ENCODE assay signal across 28 mouse cellular contexts in genomic region chr17:24126801-24127200, GRCm38 (mm10). TPM values are rescaled to one million over a fixed set of nuclear protein-coding genes. Genes with fewer than 3 reads are reported as not detected.
DNase-seq lines count a peak whose midpoint lies in the region; ATAC-seq and TF ChIP-seq lines count a peak whose summit lies in the region.
"Had no signal": no experiment of that assay in that cellular context is flagged by ENCODE, and none has a peak within 500 bp of the region (broad histone marks: within the 10 kb centered on the region; RNA-seq: fewer than 3 reads in every experiment).

No protein-coding gene starts in this region.

- 56% methylated on average over 3 of the region's 3 CpGs for WGBS in kidney, adult 2 months
- WGBS in small intestine, adult 2 months, result 39% methylated on average over 3 of the region's 3 CpGs
- 88% methylated on average over 3 of the region's 3 CpGs for WGBS in neural tube, embryonic 15.5 days

- 0 out of 2 replicates have a peak overlapping the region, but pooled peaks have one; percentile 8 for H3K27ac ChIP-seq in kidney, adult 2 months (ENCODE audit: insufficient read depth, low read depth, low read length)
- H3K27ac ChIP-seq in small intestine, adult 2 months (ENCODE audit: insufficient read depth, low read depth, low read length), result peak overlapping the region; percentile 68
- H3K27ac ChIP-seq in neural tube, embryonic 15.5 days (replicated peaks), result no peak overlapping the region
- H3K27ac ChIP-seq: heart, adult 2 months; hindbrain, embryonic 14.5 days; kidney, postnatal 0 days; limb, embryonic 13.5 days; lung, embryonic 15.5 days; midbrain, embryonic 12.5 days; neural tube, embryonic 13.5 days had no signal

- H3K9ac ChIP-seq in neural tube, embryonic 15.5 days (replicated peaks), result no peak overlapping the region
- H3K9ac ChIP-seq: heart, embryonic 12.5 days; hindbrain, embryonic 14.5 days; limb, embryonic 13.5 days; lung, embryonic 15.5 days; midbrain, embryonic 12.5 days; neural tube, embryonic 13.5 days had no signal

- H3K4me1 ChIP-seq in kidney, adult 2 months (ENCODE audit: control insufficient read depth, insufficient read depth, low read length), result peaks cover 22% of the 10 kb centered on the region
- peaks cover 2% of the 10 kb centered on the region for H3K4me1 ChIP-seq in small intestine, adult 2 months (ENCODE audit: control insufficient read depth, insufficient read depth, insufficient read length, low read length)
- H3K4me1 ChIP-seq in neural tube, embryonic 15.5 days, result no peaks in the 10 kb centered on the region
- H3K4me1 ChIP-seq: midbrain, embryonic 12.5 days; neural tube, embryonic 13.5 days had no signal

- TF ChIP-seq POLR2A in kidney, adult 2 months (IDR thresholded peaks at IDR 0.05; ENCODE audit: low read depth, low read length), result no peak
- TF ChIP-seq POLR2A in small intestine, adult 2 months (IDR thresholded peaks at IDR 0.05; ENCODE audit: low read depth, low read length), result no peak

- TF ChIP-seq CTCF in kidney, adult 2 months (conservative IDR thresholded peaks at IDR 0.05; ENCODE audit: insufficient read depth, insufficient read length, low read depth, low read length), result no peak
- TF ChIP-seq CTCF in small intestine, adult 2 months (IDR thresholded peaks at IDR 0.05; ENCODE audit: extremely low read depth, insufficient read length, insufficient replicate concordance, low read depth, low read length), result no peak

- H3K9me3 ChIP-seq in neural tube, embryonic 15.5 days (replicated peaks), result no peaks in the 10 kb centered on the region
- H3K9me3 ChIP-seq: heart, embryonic 12.5 days; limb, embryonic 13.5 days; lung, embryonic 15.5 days; midbrain, embryonic 12.5 days; neural tube, embryonic 13.5 days had no signal

- H3K36me3 ChIP-seq in kidney, adult 2 months (ENCODE audit: control insufficient read depth, insufficient read depth, low read length), result no peaks in the 10 kb centered on the region
- H3K36me3 ChIP-seq in small intestine, adult 2 months (ENCODE audit: control insufficient read depth, insufficient read depth, low read length), result no peaks in the 10 kb centered on the region
- H3K36me3 ChIP-seq in neural tube, embryonic 15.5 days, result no peaks in the 10 kb centered on the region
- H3K36me3 ChIP-seq: heart, embryonic 12.5 days; limb, embryonic 13.5 days; lung, embryonic 15.5 days; midbrain, embryonic 12.5 days; neural tube, embryonic 13.5 days had no signal

- no peaks in the 10 kb centered on the region for H3K27me3 ChIP-seq in kidney, adult 2 months (replicated peaks; ENCODE audit: control insufficient read depth, insufficient read depth, low read length)
- no peaks in the 10 kb centered on the region for H3K27me3 ChIP-seq in small intestine, adult 2 months (ENCODE audit: control insufficient read depth, insufficient read depth, low read length)
- no peaks in the 10 kb centered on the region for H3K27me3 ChIP-seq in neural tube, embryonic 15.5 days (replicated peaks)
- H3K27me3 ChIP-seq: heart, embryonic 12.5 days; limb, embryonic 13.5 days; lung, embryonic 15.5 days; midbrain, embryonic 12.5 days; neural tube, embryonic 13.5 days had no signal

- H3K4me2 ChIP-seq in neural tube, embryonic 15.5 days, result no peak overlapping the region
- H3K4me2 ChIP-seq: heart, embryonic 12.5 days; hindbrain, embryonic 14.5 days; limb, embryonic 13.5 days; liver, embryonic 11.5 days; lung, embryonic 15.5 days; midbrain, embryonic 12.5 days; neural tube, embryonic 13.5 days had no signal

- H3K4me3 ChIP-seq in kidney, adult 2 months (ENCODE audit: insufficient read depth, low read depth, low read length), result no peak overlapping the region
- H3K4me3 ChIP-seq in small intestine, adult 2 months (ENCODE audit: low read depth, low read length), result no peak overlapping the region
- H3K4me3 ChIP-seq in neural tube, embryonic 15.5 days (replicated peaks), result no peak overlapping the region
- H3K4me3 ChIP-seq: erythroblast, embryonic 14.5 days; heart, adult 2 months; heart, embryonic 12.5 days; limb, embryonic 13.5 days; lung, embryonic 15.5 days; midbrain, embryonic 12.5 days; myocyte; neural tube, embryonic 13.5 days had no signal

- no peak for DNase-seq in kidney, adult 2 months
- no peak for DNase-seq in kidney, postnatal 36 days
- DNase-seq in CD4-positive, CD25-positive, alpha-beta regulatory T cell, adult 2 months (ENCODE audit: low read depth, low spot score), result peak; percentile 38
- DNase-seq in ZHBTc4 (ENCODE audit: low read depth, low spot score), result peak; percentile 46
- no peak for DNase-seq in kidney, adult 8-10 months
- no peak for DNase-seq in layer of hippocampus, postnatal 36 days
- DNase-seq: adrenal gland, adult 2 months; adrenal gland, postnatal 36 days; cerebellum, adult 2 months; cerebellum, postnatal 14 days; heart, adult 2 months; kidney, adult 18-20 months; layer of hippocampus, adult 9-11 months; retina, postnatal 1 day; right cerebral cortex, postnatal 14 days had no signal

- ATAC-seq in neural tube, embryonic 15.5 days (ENCODE audit: low FRiP score), result no peak
- ATAC-seq: forebrain, embryonic 16.5 days had no signal

RNA-seq across cellular contexts. Expression of gene Pdpk1, which starts 23.9 kb away (rescaled TPM):
- 17.1 and 19.4 TPM in 2 replicates for polyA plus RNA-seq in kidney, adult 2 months (2012; rRNA removed)
- polyA plus RNA-seq in small intestine, adult 2 months (2012; rRNA removed), result 10.8 and 12.7 TPM in 2 replicates
- 100 to 1,000 TPM; 104 to 105 TPM for total RNA-seq in layer of hippocampus, postnatal 36 days (2021)
- polyA plus RNA-seq in neural tube, embryonic 15.5 days (2015; fragmentation: Nextera tagmentation; extraction: Ambion mirVana), result 63.9 and 68.9 TPM in 2 replicates

RNA-seq across cellular contexts. Expression of gene Amdhd2, which starts 36.8 kb away (rescaled TPM):
- 124 and 136 TPM in 2 replicates for polyA plus RNA-seq in kidney, adult 2 months (2012; rRNA removed)
- 61.6 and 187 TPM in 2 replicates for polyA plus RNA-seq in small intestine, adult 2 months (2012; rRNA removed)
- total RNA-seq in layer of hippocampus, postnatal 36 days (2021), result 10 to 100 TPM; 36.1 to 39.4 TPM
- 35.7 and 37.8 TPM in 2 replicates for polyA plus RNA-seq in neural tube, embryonic 15.5 days (2015; fragmentation: Nextera tagmentation; extraction: Ambion mirVana)

RNA-seq across cellular contexts. Expression of gene Atp6v0c, which starts 42.7 kb away (rescaled TPM):
- 2,489 and 2,561 TPM in 2 replicates for polyA plus RNA-seq in kidney, adult 2 months (2012; rRNA removed)
- polyA plus RNA-seq in small intestine, adult 2 months (2012; rRNA removed), result 549 and 948 TPM in 2 replicates
- 1,000 to 10,000 TPM; 1,151 to 1,277 TPM for total RNA-seq in layer of hippocampus, postnatal 36 days (2021)
- polyA plus RNA-seq in neural tube, embryonic 15.5 days (2015; fragmentation: Nextera tagmentation; extraction: Ambion mirVana), result 1,457 and 1,659 TPM in 2 replicates

RNA-seq across cellular contexts. Expression of gene Kctd5, which starts 53.5 kb away (rescaled TPM):
- 16.1 and 16.5 TPM in 2 replicates for polyA plus RNA-seq in kidney, adult 2 months (2012; rRNA removed)
- 51.8 and 74.6 TPM in 2 replicates for polyA plus RNA-seq in small intestine, adult 2 months (2012; rRNA removed)
- total RNA-seq in layer of hippocampus, postnatal 36 days (2021), result 10 to 100 TPM; 28.5 to 30.1 TPM
- polyA plus RNA-seq in neural tube, embryonic 15.5 days (2015; fragmentation: Nextera tagmentation; extraction: Ambion mirVana), result 75.9 and 77.4 TPM in 2 replicates

Comparison
In these comparisons a context has a peak if more than half of its experiments do, and no peak if none do; other contexts are left out.
1. DNase-seq: peak in CD4-positive, CD25-positive, alpha-beta regulatory T cell, adult 2 months (single experiment) and ZHBTc4 (single experiment); none in kidney, adult 2 months (single experiment), kidney, postnatal 36 days (0 of 2), kidney, adult 8-10 months (0 of 2) and layer of hippocampus, postnatal 36 days (0 of 2).